Mouse (Mus musculus) intestine, embryonic 16.5 days (tissue): ENCODE data around the gene Plcb1. TPM values are rescaled to one million over a fixed set of nuclear protein-coding genes. Genes with fewer than 3 reads are reported as not detected.

ENCODE experiments used
- polyA plus RNA-seq: library from polyadenylated mRNA; unstranded; fragments of >200 nt; fragmentation: Nextera tagmentation; extraction: Ambion mirVana; gene quantifications from 2 replicates; pipeline ENCODE4 v1.2.1, GENCODE M21; 2015

The Plcb1 gene
- polyA plus RNA-seq, 1 experiment from 2014 or later: 7.8 TPM

Other genes with a start within 250 kb of the Plcb1 start
- gene Hao1, start 231.7 kb upstream of the Plcb1 start, polyA plus RNA-seq: 0.11 TPM in 1 of 2 replicates, not detected in the other
- gene Tmx4, start 141.9 kb upstream of the Plcb1 start, polyA plus RNA-seq: 9.7 and 10.7 TPM in 2 replicates